Mouse (Mus musculus) heart, adult 2 months (tissue): ENCODE measurements around the gene Tom1l2.

Experiments used
- EP300 ChIP-seq: fragments of 200-500 bp; IDR thresholded peaks from 2 replicates; pipeline ENCODE4 v1.6.1; 2011; ENCODE audit warnings: low read depth, low read length, control low read depth; ENCODE audit not compliant: insufficient read depth
- POLR2A ChIP-seq: fragments of 200-500 bp; IDR thresholded peaks from 2 replicates; pipeline ENCODE4 v1.6.1; 2011; ENCODE audit warnings: mild to moderate bottlenecking, low read depth, low read length, control low read depth; ENCODE audit not compliant: insufficient read depth

DNA sequence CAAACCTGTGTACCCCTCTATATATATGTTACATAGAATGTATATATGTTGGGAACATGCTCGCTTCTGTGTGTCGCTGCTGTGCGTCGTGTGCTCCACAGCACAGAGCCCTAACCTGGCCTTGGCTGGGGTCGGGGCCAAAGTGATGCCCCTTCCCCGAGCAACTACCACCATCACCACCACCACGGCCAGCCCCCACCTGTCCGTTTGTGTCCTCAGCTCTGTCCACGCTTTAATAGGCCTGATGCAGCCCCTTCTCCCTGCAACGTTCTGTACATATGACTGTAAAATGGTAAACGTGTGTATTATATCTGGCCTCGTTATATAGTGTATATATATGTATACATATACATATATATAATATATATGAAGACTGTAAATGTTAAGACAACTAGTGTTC lies 154.1 kb downstream of the Tom1l2 start:
- TF ChIP-seq POLR2A (no peak), EP300 (no peak)
